15 mouse cellular contexts compared by ENCODE assay signal in the genomic region with DNA sequence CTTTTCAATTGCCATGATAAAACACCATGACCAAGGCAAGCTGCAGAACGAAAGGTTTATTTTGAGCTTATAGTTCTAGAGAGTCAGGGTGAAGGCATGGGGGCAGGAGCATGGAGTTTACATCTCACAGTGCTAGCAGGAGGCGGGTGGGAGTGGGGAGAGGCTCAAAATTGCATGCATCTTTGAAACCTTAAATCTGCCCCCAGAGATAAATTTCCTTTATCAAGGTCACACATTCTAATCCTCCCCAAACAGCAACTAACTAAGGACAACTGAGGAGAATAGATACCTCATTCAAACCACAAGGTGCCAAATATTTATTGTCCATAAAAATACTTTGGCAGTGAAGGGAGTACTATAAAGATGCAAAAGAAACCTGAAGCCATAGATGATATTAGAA.
"Had no signal": no experiment of that assay in that cellular context is flagged by ENCODE, and none has a peak within 500 bp of the region (broad histone marks: within the 10 kb centered on the region; RNA-seq: fewer than 3 reads in every experiment).

No protein-coding gene starts in this region.

- H3K9me3 ChIP-seq: neural tube, embryonic 12.5 days had no signal

- H3K9ac ChIP-seq: limb, embryonic 13.5 days; midbrain, embryonic 15.5 days; neural tube, embryonic 12.5 days had no signal

- DNase-seq: kidney, adult 11 months; kidney, adult 9 months; kidney, postnatal 10 days; kidney, postnatal 4 days; lung, adult 18-20 months; retina, postnatal 1 day; right cerebral cortex, postnatal 4 days; spleen, adult 18-20 months; thymus, adult 18-20 months; thymus, postnatal 25 days had no signal

- H3K4me2 ChIP-seq: limb, embryonic 13.5 days; midbrain, embryonic 11.5 days; midbrain, embryonic 15.5 days; neural tube, embryonic 12.5 days had no signal

- H3K27me3 ChIP-seq: limb, embryonic 13.5 days; midbrain, embryonic 15.5 days; neural tube, embryonic 12.5 days had no signal

- H3K4me1 ChIP-seq: limb, embryonic 13.5 days; midbrain, embryonic 15.5 days; neural tube, embryonic 12.5 days had no signal

- H3K27ac ChIP-seq: layer of hippocampus, adult 2 months; limb, embryonic 13.5 days; midbrain, embryonic 15.5 days; neural tube, embryonic 12.5 days had no signal

- ATAC-seq: midbrain, embryonic 15.5 days had no signal

- H3K36me3 ChIP-seq: limb, embryonic 13.5 days; midbrain, embryonic 15.5 days; neural tube, embryonic 12.5 days had no signal

- H3K4me3 ChIP-seq: layer of hippocampus, adult 2 months; limb, embryonic 13.5 days; midbrain, embryonic 15.5 days; neural tube, embryonic 12.5 days had no signal
